Mouse (Mus musculus): ENCODE results near the gene Lrrc20. TPM values are rescaled to one million over a fixed set of nuclear protein-coding genes. Genes with fewer than 3 reads are reported as not detected.

The Lrrc20 gene
- polyA plus RNA-seq, 1 experiment from 2014 or later: 7.5 TPM

DNA sequence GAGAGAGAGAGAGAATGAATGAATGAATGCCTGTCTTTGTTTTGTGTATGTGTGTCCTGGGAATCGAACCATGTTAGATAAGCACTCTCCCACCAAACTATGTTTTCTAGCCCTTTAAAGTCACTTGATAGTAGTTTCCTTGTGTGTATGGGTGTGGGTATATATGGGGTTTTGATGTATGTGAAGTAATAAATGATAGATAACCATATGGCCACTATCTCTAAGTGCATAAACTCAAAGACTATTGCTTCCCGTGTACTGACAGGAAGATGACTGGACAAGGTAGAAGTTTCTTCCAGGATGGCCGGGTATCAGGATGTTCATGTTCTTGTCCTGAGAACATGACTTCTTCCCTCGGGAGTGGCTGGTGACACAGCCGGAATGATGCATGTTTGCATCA, 41.3 kb downstream of the Lrrc20 start:
- H3K4me2 ChIP-seq (ENCODE audit: low read length): no peak overlapping the region
- H3K9ac ChIP-seq (ENCODE audit: low read length): no peak overlapping the region
- ATAC-seq (replicated peaks; ENCODE audit: low FRiP score, low TSS enrichment, low read depth) (no peak), DNase-seq (ENCODE audit: low spot score) (no peak)
- H3K4me1 ChIP-seq (replicated peaks; ENCODE audit: control insufficient read depth, insufficient read depth, low read length): 0 out of 2 replicates have a peak, but pooled peaks cover 3% of the 10 kb centered on the region
- H3K36me3 ChIP-seq (ENCODE audit: control insufficient read depth, insufficient read depth, low read length): no peaks in the 10 kb centered on the region
- no peak overlapping the region for H3K27ac ChIP-seq (ENCODE audit: low read depth)
- no peaks in the 10 kb centered on the region for H3K27me3 ChIP-seq (replicated peaks; ENCODE audit: control insufficient read depth, insufficient read depth, low read length)
- no peak overlapping the region for H3K4me3 ChIP-seq (ENCODE audit: low read depth, low read length)
- no peaks in the 10 kb centered on the region for H3K9me3 ChIP-seq (ENCODE audit: control insufficient read depth, low read length)
- 75% methylated on average over 5 of the region's 5 CpGs for WGBS

- H3K27ac ChIP-seq (ENCODE audit: low read depth): no peak overlapping the region
- H3K4me1 ChIP-seq (replicated peaks; ENCODE audit: control insufficient read depth, insufficient read depth, low read length): 0 out of 2 replicates have a peak, but pooled peaks cover 3% of the 10 kb centered on the region
- H3K9ac ChIP-seq (ENCODE audit: low read length): no peak overlapping the region
- ATAC-seq (replicated peaks; ENCODE audit: low FRiP score, low TSS enrichment, low read depth) (no peak), DNase-seq (ENCODE audit: low spot score) (no peak)
- no peaks in the 10 kb centered on the region for H3K27me3 ChIP-seq (replicated peaks; ENCODE audit: control insufficient read depth, insufficient read depth, low read length)
- no peak overlapping the region for H3K4me3 ChIP-seq (ENCODE audit: low read depth, low read length)
- H3K4me2 ChIP-seq (ENCODE audit: low read length): no peak overlapping the region
- WGBS: 53% methylated on average over 12 of the region's 12 CpGs
- H3K36me3 ChIP-seq (ENCODE audit: control insufficient read depth, insufficient read depth, low read length): no peaks in the 10 kb centered on the region
- H3K9me3 ChIP-seq (ENCODE audit: control insufficient read depth, low read length): no peaks in the 10 kb centered on the region
These were observed 41.9 kb downstream of the Lrrc20 start for GRCm38 (mm10) chr10:61517296-61518071.

DNA sequence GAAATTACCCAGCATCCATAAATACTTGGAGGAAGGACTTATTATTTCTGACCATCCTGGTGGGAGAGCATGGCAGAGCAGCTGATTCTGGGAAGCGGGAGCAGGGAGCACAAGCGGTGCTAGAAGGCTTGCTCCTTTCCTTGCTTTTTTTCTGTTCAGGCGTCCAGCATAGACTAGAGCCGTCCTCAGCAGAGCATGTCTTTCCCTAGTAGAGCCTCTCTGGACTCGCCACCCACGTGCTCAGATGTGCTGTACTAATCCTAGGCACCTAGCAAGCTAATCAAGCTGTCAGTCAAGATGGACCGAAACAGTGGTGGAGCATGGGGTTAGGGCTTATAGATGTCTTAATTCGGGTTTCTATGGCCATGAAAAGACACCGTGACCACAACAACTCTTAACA, 42.7 kb downstream of the Lrrc20 start:
- Histone ChIP-seq H3K4me3 (ENCODE audit: low read depth, low read length) (no peak overlapping the region), H3K4me2 (ENCODE audit: low read length) (no peak overlapping the region), H3K27ac (ENCODE audit: low read depth) (no peak overlapping the region), H3K9me3 (ENCODE audit: control insufficient read depth, low read length) (no peaks in the 10 kb centered on the region), H3K9ac (ENCODE audit: low read length) (no peak overlapping the region), H3K36me3 (ENCODE audit: control insufficient read depth, insufficient read depth, low read length) (no peaks in the 10 kb centered on the region), H3K4me1 (replicated peaks; ENCODE audit: control insufficient read depth, insufficient read depth, low read length) (0 out of 2 replicates have a peak, but pooled peaks cover 3% of the 10 kb centered on the region), H3K27me3 (replicated peaks; ENCODE audit: control insufficient read depth, insufficient read depth, low read length) (no peaks in the 10 kb centered on the region)
- ATAC-seq (replicated peaks; ENCODE audit: low FRiP score, low TSS enrichment, low read depth) (no peak), DNase-seq (ENCODE audit: low spot score) (no peak)
- 95% methylated on average over 9 of the region's 9 CpGs for WGBS

DNA sequence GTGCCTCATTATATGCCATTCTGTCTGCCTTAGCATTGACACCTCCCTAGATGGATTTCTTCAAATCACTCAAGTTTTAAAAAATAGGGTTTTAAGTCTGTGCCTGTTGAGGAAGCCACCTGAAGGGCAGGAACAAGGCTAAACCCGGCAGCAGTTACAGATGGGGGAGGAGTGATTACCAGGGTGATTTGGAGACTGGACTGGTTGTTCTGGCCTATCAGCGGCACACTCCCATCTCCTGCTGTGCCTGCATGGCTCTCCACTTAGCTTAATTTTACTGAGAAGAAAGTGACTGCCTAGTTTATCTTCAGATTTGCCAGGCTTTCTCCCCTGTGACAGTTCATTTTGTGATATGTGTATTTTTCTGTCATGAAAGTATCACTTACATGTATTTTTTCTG, 43.9 kb downstream of the Lrrc20 start:
- Histone ChIP-seq H3K4me2 (ENCODE audit: low read length) (no peak overlapping the region), H3K9ac (ENCODE audit: low read length) (no peak overlapping the region), H3K27ac (ENCODE audit: low read depth) (no peak overlapping the region), H3K27me3 (replicated peaks; ENCODE audit: control insufficient read depth, insufficient read depth, low read length) (no peaks in the 10 kb centered on the region), H3K36me3 (ENCODE audit: control insufficient read depth, insufficient read depth, low read length) (no peaks in the 10 kb centered on the region), H3K4me3 (ENCODE audit: low read depth, low read length) (no peak overlapping the region), H3K4me1 (replicated peaks; ENCODE audit: control insufficient read depth, insufficient read depth, low read length) (0 out of 2 replicates have a peak, but pooled peaks cover 3% of the 10 kb centered on the region), H3K9me3 (ENCODE audit: control insufficient read depth, low read length) (no peaks in the 10 kb centered on the region)
- ATAC-seq (replicated peaks; ENCODE audit: low FRiP score, low TSS enrichment, low read depth): no peak
- DNase-seq (ENCODE audit: low spot score): no peak
- 65% methylated on average over 2 of the region's 2 CpGs for WGBS

DNA sequence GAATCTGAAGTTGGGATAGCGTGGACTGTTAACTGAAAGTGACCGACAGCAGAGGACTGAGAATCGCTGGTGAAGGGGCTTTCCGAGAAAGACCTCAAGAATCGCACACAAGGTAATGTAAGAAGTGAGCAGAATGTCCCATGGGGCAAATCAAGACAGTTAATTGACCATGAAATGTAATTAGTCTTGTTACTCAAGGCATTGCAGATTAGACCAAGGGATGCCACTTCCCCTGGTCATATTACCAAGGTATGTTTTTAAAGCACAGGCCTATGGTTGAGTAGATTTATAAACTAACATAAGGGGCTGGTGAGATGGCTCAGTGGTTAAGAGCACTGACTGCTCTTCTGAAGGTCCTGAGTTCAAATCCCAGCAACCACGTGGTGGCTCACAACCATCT, 45.1 kb downstream of the Lrrc20 start:
- H3K4me3 ChIP-seq (ENCODE audit: low read depth, low read length): no peak overlapping the region
- DNase-seq (ENCODE audit: low spot score): no peak
- WGBS: 89% methylated on average over 6 of the region's 6 CpGs
- H3K9me3 ChIP-seq (ENCODE audit: control insufficient read depth, low read length): no peaks in the 10 kb centered on the region
- H3K9ac ChIP-seq (ENCODE audit: low read length): no peak overlapping the region
- H3K4me2 ChIP-seq (ENCODE audit: low read length): no peak overlapping the region
- H3K27ac ChIP-seq (ENCODE audit: low read depth): no peak overlapping the region
- no peaks in the 10 kb centered on the region for H3K27me3 ChIP-seq (replicated peaks; ENCODE audit: control insufficient read depth, insufficient read depth, low read length)
- no peaks in the 10 kb centered on the region for H3K36me3 ChIP-seq (ENCODE audit: control insufficient read depth, insufficient read depth, low read length)
- ATAC-seq (replicated peaks; ENCODE audit: low FRiP score, low TSS enrichment, low read depth): no peak
- 0 out of 2 replicates have a peak, but pooled peaks cover 3% of the 10 kb centered on the region for H3K4me1 ChIP-seq (replicated peaks; ENCODE audit: control insufficient read depth, insufficient read depth, low read length)

GRCm38 (mm10) chr10:61530936-61531335, 55.3 kb downstream of the Lrrc20 start:
- Histone ChIP-seq H3K9me3 (ENCODE audit: control insufficient read depth, low read length) (no peaks in the 10 kb centered on the region), H3K36me3 (ENCODE audit: control insufficient read depth, insufficient read depth, low read length) (no peaks in the 10 kb centered on the region), H3K9ac (ENCODE audit: low read length) (no peak overlapping the region), H3K4me3 (ENCODE audit: low read depth, low read length) (no peak overlapping the region), H3K4me1 (replicated peaks; ENCODE audit: control insufficient read depth, insufficient read depth, low read length) (peaks cover 19% of the 10 kb centered on the region), H3K4me2 (ENCODE audit: low read length) (no peak overlapping the region), H3K27me3 (replicated peaks; ENCODE audit: control insufficient read depth, insufficient read depth, low read length) (no peaks in the 10 kb centered on the region), H3K27ac (ENCODE audit: low read depth) (no peak overlapping the region)
- ATAC-seq (replicated peaks; ENCODE audit: low FRiP score, low TSS enrichment, low read depth): no peak
- 95% methylated on average over 3 of the region's 3 CpGs for whole genome bisulfite sequencing
- no peak for DNase-seq (ENCODE audit: low spot score)

DNA sequence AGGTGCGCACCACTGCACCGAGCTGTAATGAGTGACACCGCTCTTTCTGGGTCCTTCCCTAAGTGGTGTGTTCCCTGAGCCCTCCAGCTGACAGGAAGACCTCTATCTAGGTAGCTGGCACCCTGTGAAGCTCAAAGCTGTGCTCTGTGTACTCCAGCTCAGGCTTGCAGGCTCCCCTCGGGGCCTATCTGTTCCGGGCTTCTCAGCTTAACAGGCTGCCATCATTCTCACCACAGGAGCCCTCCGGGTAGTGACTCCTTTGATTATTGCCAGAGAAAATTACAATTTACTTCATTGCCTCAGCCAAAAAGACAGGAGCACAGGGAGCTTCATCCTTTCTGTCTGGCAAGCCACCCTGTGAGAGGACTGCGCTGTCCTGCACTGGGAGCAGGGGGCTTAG, 57.7 kb downstream of the Lrrc20 start:
- Histone ChIP-seq H3K27me3 (replicated peaks; ENCODE audit: control insufficient read depth, insufficient read depth, low read length) (no peaks in the 10 kb centered on the region), H3K4me1 (replicated peaks; ENCODE audit: control insufficient read depth, insufficient read depth, low read length) (peaks cover 31% of the 10 kb centered on the region), H3K9me3 (ENCODE audit: control insufficient read depth, low read length) (no peaks in the 10 kb centered on the region), H3K9ac (ENCODE audit: low read length) (no peak overlapping the region), H3K4me2 (ENCODE audit: low read length) (no peak overlapping the region), H3K27ac (ENCODE audit: low read depth) (no peak overlapping the region), H3K4me3 (ENCODE audit: low read depth, low read length) (no peak overlapping the region), H3K36me3 (ENCODE audit: control insufficient read depth, insufficient read depth, low read length) (no peaks in the 10 kb centered on the region)
- no peak for DNase-seq (ENCODE audit: low spot score)
- no peak for ATAC-seq (replicated peaks; ENCODE audit: low FRiP score, low TSS enrichment, low read depth)
- WGBS: 77% methylated on average over 7 of the region's 7 CpGs

DNA sequence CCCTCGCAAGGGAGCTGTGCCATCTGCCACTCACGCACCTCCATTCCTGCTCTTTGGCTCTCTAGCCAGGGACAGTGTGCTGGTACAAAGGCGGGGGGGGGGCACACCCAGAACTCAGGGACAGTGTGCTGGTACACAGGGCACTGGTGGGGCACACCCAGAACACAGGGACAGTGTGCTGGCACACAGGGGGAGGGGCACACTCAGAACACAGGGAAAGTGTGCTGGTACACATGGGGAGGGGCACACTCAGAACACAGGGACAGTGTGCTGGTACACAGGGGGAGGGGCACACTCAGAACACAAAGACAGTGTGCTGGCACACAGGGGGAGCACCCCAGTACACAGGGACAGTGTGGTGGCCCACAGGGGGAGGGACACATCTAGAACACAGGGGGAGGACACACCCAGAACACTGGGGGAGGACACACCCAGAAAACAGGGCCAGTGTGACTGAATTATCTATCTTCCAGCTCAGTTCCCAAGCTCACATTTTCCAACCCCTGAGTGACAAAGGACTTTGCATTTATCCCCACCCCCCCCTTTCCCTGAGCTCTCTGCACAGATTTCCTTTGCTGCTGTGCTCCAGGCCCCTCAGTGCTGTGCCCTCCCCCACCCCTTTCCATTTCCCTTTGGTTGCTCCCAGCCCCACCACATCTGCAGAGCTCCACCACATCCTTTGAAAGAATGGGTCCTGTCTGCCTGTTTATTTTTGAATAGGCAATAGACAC, 58.9 kb downstream of the Lrrc20 start:
- no peak overlapping the region for H3K9ac ChIP-seq (ENCODE audit: low read length)
- DNase-seq (ENCODE audit: low spot score) (no peak), ATAC-seq (replicated peaks; ENCODE audit: low FRiP score, low TSS enrichment, low read depth) (peak; percentile 73)
- H3K27ac ChIP-seq (ENCODE audit: low read depth): peak overlapping the region; percentile 51
- no peak overlapping the region for H3K4me2 ChIP-seq (ENCODE audit: low read length)
- no peaks in the 10 kb centered on the region for H3K36me3 ChIP-seq (ENCODE audit: control insufficient read depth, insufficient read depth, low read length)
- peaks cover 31% of the 10 kb centered on the region for H3K4me1 ChIP-seq (replicated peaks; ENCODE audit: control insufficient read depth, insufficient read depth, low read length)
- H3K9me3 ChIP-seq (ENCODE audit: control insufficient read depth, low read length): no peaks in the 10 kb centered on the region
- 78% methylated on average over 3 of the region's 3 CpGs for WGBS
- no peak overlapping the region for H3K4me3 ChIP-seq (ENCODE audit: low read depth, low read length)
- H3K27me3 ChIP-seq (replicated peaks; ENCODE audit: control insufficient read depth, insufficient read depth, low read length): no peaks in the 10 kb centered on the region

All from intestine, embryonic 14.5 days (tissue).